Mouse (Mus musculus) heart, adult 9 months (tissue): ENCODE results near the gene Ovch2.

ENCODE experiments used
- DNase-seq, 2 experiments: peaks; one replicate each; pipeline ENCODE4 v3.0.0; 2022; ENCODE audit warnings: low spot score in 2 of 2

Ovch2 gene

GRCm38 (mm10) chr7:107745111-107745510, 55.9 kb downstream of the Ovch2 start:
- DNase-seq, result no peak

GRCm38 (mm10) chr7:107744454-107744853, 56.6 kb downstream of the Ovch2 start:
- no peak for DNase-seq

GRCm38 (mm10) chr7:107742963-107743465, 58.0 kb downstream of the Ovch2 start:
- DNase-seq, result no peak

- no peak for DNase-seq
Measured at GRCm38 (mm10) chr7:107738726-107739125, 62.3 kb downstream of the Ovch2 start.

- DNase-seq, result no peak
Measured at GRCm38 (mm10) chr7:107733162-107733561, 67.8 kb downstream of the Ovch2 start.
